Mouse (Mus musculus) R1 (cell line): ENCODE measurements at regions not wholly inside any gene's neighbourhood (a gene's known extent, or its start where the extent isn't known, plus 50 kb on each side); places are given as distances from the start of the nearest gene placed in this dataset.

Experiments
- DNase-seq: peaks from one replicate; pipeline ENCODE4 v3.0.0-alpha.2; 2018; ENCODE audit warnings: low read depth, low spot score

DNA sequence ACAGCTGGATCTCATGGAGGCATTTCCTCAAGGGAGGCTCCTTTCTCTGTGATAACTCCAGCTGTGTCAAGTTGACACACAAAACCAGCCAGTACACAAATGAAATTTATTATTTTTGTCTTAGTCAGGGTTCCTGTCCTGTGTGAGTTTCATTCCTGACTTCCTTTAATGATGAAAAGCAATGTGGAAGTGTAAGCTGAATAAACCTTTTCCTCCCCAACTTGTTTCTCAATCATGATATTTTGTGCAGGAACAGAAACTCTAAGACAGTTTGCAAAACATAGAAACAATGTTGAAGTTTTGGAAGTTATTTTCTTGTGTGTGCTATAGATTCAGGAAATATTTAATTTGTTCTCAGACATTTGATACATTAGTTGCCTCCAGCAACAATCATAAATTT lies 526.9 kb downstream of the 1700017N19Rik start:
- no peak for DNase-seq

DNA sequence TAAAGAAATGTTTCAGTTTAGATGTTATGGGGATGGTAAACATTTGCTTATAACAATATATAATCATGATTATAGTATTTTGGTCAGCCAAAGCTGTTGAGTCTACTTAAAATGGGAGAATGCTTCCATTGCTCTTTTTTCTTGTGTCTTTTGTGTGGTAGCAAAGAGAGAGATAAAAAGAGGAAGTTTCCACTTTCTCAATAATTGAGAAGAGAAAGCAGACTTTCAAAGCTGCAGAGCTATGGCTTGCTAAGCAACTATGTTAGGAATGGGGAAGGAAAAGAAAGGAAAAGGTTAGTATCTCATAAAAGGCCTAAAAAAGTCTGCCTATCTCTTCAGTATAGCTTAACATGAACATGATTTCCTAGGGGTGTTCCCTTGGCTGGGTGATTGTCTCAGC lies 529.9 kb downstream of the 1700017N19Rik start:
- DNase-seq: no peak

DNA sequence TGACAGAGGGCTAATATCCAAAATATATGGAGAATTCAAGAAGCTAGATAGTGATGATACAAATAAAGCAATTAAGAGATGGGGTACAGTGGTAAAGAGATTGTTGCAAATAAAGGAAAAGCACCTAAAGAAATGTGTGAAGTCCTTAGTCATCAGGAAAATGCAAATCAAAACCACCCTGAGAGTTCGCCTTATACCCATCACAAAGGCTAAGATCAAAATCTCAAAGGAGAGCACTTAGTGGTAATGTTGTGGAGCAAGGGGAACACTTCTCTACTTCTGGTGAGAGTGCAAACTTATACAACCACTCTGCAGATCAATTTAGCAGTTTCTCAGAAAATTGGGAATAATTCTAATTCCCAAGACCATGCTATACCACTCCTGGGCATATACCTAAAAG lies 514.2 kb upstream of the Mgat4c start:
- DNase-seq: peak; percentile 33

DNA sequence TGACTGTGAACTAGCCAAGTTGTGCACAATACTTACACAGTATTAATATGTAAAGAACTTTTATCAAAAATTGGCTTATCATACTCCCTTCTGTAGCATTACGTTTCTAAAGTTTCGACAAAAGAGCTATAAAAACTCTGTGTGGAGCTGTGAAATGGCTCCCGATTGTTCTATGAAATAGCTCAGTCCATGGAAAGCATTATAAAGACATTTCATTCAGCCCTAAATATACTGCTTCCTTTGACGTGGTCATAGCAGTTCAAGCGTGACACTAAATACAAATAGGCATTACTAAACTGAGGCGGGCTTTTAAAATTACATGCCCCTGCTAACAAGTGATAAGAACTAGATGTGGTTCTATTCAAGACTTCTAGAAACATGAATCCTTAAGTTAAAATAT lies 509.5 kb upstream of the Mgat4c start:
- DNase-seq: no peak

DNA sequence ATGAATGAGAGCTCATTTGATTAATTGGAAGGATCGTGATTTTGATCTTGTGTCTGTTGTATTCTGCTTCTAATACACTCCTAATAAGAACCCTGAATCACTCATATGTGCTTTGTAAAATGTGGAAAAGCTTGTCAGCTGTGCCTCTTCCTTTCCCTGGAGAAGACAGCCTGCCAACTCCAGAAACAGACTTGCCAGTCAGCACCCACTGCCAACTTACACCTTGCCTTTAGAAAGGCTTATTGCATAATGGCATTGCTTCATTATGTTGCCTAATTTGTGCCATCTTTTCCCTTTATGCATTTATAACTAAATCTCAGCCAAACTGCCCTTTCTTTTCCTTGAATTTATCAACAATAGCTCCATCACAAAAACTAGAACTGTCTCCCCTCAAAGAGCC lies 492.1 kb upstream of the Mgat4c start:
- DNase-seq: no peak
